Mouse (Mus musculus): ENCODE measurements around the gene Sec22c. TPM values are rescaled to one million over a fixed set of nuclear protein-coding genes. Genes with fewer than 3 reads are reported as not detected.

Sec22c gene
- polyA plus RNA-seq, 1 experiment: 4.7 TPM

DNA sequence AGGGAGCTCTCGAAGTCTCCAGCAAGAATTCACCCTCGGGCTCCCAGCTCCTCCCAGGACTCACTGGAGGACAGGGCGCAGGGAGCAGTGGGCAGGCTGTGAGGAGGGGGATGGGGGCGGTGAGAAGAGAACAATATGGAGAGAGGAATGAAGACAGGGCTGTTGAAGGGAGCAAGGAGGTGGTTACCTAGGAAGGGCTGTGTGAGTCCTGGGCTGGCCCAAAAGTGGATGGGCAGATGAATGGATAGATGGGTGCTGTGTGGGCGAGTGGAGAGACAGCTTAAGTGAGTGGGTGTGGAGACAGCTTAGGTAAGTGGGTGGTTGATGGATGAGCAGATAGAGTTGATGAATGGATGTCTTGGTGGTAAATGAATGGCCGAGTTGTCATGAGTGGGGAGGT is 41.8 kb downstream of the Sec22c start:
- DNase-seq (ENCODE audit: low read depth, low spot score): no peak
- 86% methylated on average over 6 of the region's 6 CpGs for whole genome bisulfite sequencing

DNA sequence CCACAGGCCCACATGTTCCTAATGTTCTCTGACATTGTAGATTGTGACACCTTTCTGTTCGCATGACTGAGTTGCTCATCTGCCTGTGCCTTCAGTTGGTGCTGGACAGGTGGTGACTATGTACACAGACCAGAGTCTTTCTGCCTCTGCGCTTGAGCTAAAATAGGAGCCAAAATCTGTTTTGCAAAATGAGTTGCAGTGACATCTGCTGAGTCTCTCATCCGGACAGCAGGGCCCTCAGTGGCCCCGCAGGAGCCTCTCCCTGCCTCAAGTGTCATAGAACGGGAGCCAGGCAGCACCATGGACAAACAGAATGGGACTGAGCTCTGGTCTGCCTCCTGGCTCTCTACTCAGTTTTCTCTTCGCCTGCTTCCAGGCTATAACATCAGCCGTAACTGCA is 45.5 kb downstream of the Sec22c start:
- no peak for DNase-seq (ENCODE audit: low read depth, low spot score)
- 82% methylated on average over 7 of the region's 7 CpGs for WGBS

DNA sequence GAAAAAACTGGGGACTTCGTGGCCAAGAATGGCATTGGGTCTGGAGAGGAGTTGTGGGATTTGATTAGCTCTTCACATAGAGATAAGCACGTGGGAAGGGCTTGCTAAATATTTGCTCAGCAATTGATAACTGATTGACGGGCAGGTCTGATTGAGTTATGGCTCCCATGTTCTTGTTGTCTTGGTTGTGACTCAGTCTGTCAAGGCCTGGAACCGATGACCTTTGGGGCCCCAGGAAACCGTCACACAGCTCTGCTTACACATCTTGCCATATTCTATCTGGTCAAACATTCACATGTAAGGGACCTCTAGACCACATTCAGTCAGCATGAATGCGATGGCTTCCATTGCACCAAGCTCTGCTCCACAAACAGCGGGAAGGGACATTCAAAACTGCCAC is 47.0 kb downstream of the Sec22c start:
- DNase-seq (ENCODE audit: low read depth, low spot score): no peak
- 42% methylated on average over 7 of the region's 7 CpGs for WGBS

DNA sequence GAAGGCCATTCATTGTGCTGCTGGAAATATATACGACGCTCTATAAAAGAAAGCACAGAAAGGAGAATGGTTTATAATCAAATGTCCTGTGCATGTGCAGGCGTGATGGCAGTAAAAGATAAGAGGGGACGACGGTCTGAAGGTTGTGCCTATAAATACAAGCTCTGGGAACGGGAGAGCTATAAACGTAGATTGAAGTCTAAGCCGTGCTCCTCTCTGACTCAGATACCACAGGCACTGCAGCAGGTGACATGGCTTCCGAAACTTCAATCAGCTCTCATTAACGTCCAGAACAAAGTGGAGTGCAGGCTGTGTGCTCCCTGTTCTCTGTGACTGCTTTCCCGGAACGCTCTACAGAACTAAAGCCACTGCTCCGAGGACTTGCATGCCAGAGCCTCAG is 48.1 kb downstream of the Sec22c start:
- WGBS: 14% methylated on average over 13 of the region's 13 CpGs
- DNase-seq (ENCODE audit: low read depth, low spot score): no peak

DNA sequence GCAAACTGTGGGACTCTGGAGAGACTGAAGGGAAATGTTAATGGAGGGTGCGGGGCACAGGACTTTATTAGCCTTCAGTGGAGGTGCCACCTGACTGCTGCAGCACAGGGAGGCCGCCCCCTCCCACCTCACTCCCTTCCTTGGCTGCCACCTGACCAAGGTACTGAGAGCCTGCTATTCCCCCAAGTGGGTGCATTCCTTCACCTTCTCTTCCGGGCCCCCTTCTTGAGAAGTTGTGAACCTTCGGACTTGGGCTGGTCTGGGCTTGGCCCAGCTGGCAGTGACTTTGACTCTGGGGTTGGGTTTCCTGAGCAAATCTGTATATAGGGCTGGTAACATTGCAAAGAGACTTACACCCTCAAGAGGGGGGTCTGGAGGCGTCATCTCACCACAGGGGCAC is 49.0 kb downstream of the Sec22c start:
- 31% methylated on average over 5 of the region's 5 CpGs for WGBS
- no peak for DNase-seq (ENCODE audit: low read depth, low spot score)

DNA sequence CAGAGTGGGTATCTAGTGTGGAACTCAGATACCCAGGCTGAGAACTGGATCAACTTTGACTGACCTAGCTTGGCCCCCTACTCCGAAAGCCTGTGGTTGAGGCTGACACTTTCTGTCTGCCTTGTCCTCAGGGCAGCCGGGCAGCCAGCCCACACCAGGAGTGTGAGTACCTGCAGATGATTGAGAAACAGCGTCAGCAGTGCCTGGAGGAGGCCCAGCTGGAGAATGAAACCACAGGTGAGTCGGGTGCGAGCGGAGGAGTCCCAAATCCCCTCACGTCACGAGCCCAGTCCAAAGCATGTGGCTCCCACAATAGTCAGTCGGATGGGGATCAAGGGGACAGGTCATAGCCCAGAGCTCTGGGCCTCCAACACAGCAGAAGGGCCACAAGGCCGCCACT is 51.6 kb downstream of the Sec22c start:
- no peak for DNase-seq (ENCODE audit: low read depth, low spot score)
- 79% methylated on average over 10 of the region's 10 CpGs for WGBS

DNA sequence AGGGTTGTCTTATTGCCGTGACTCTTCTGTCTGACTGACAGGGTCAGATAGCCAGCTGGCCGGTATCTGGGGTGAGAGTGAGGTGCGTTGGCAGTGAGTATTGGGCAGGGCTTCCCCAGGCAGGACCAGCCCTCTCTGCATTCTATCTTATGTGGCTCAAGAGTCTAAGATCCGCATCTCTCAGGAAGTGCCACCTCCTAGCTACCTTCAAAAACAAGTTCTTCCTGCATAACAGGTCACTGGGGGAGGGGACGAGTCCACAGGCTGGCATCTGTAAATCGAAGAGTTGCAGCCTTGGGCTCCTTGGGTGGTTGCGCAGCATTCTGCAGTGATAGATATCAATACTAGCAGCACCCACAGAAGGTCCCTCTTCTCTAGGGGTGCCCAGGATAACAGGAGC is 58.3 kb downstream of the Sec22c start:
- WGBS: 24% methylated on average over 7 of the region's 7 CpGs
- no peak for DNase-seq (ENCODE audit: low read depth, low spot score)

DNA sequence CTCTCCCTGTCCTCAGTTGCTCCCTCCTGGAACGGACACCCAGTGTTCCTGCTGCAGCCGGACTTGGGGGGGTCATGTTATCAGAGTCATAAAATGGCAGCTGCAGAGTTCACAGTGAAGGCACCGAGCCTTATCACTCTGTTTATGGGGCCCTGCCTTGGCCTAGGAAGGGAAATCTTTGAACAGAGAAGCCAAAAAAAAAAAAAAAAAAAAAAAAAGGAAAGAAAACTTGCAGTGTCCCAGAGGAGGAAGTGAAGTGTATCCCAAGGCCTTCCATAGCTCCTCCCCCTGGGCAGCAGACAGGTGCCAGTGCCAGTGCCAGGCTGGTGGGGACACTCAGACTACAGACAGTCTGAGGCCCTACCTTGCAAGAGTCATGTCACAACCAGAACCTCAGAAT is 60.4 kb downstream of the Sec22c start:
- 19% methylated on average over 3 of the region's 3 CpGs for WGBS
- DNase-seq (ENCODE audit: low read depth, low spot score): no peak

DNA sequence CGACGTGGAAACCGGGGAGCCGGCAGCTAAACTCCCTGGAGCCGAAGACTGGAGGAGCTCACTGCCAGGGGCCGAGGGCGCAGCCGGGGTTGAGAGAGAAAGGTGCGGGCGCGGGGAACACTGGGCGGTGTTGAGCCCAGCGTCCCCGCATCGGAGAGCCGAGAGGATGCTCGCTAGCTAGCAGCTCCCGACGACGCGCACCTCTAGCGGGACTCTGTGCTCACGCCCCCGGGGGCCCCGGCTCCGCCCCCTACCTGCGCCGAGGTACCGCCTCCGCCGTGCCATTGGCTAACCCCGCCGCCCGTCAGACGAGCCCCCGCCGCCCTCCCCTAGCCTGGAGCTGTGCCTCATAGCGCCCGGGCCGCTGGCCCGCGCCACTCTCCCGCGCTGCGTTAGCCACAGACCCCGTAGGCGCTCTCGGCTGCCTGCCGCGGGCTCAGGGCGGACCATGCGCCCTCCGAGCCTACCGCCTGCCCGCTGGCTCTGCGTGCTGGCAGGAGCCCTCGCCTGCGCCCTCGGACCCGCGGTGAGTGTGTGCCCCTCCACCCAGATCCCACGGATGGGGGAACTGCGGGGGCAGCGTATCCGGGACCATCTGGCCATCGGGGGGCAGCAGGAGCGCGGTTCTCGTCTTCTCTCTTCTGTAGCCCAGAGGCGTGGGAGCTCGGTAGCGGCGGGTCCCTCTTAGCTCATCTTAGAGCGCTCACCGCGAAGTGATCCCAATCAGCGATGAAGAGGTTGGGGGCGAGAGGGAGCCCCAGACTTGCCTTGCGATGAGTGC is 62.7 kb downstream of the Sec22c start, which contains the start of gene Vipr1:
Gene Vipr1, plus strand, starts transcription at position 316 of the 781 bp plus-strand sequence.
- WGBS: 1% methylated on average over 79 of the region's 79 CpGs
- DNase-seq (ENCODE audit: low read depth, low spot score): no peak

DNA sequence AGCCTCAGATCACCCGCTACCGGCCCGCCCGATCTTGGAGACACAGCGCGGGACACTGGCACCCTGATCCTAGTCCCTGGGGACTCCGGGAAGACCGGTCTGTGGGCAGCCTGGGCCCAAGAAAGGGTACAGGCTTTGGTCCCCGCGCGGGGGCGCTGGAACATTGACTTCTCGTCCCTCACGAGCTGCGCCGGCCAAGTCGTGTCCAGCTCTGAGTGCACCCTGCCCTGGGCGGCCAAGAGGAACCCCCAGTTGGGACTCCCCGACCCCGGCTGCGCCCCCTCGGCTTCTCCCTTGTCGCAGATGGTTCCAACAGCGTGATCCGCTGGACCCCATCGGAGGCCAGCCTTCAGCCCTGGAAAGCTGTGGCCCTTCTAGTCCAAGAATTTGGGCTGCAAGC is 63.3 kb downstream of the Sec22c start, which contains the start of gene Lyzl4:
Gene Lyzl4, minus strand, starts transcription at position 96 of the 400 bp plus-strand sequence.
- no peak for DNase-seq (ENCODE audit: low read depth, low spot score)
- 0% methylated on average over 26 of the region's 26 CpGs for WGBS

DNA sequence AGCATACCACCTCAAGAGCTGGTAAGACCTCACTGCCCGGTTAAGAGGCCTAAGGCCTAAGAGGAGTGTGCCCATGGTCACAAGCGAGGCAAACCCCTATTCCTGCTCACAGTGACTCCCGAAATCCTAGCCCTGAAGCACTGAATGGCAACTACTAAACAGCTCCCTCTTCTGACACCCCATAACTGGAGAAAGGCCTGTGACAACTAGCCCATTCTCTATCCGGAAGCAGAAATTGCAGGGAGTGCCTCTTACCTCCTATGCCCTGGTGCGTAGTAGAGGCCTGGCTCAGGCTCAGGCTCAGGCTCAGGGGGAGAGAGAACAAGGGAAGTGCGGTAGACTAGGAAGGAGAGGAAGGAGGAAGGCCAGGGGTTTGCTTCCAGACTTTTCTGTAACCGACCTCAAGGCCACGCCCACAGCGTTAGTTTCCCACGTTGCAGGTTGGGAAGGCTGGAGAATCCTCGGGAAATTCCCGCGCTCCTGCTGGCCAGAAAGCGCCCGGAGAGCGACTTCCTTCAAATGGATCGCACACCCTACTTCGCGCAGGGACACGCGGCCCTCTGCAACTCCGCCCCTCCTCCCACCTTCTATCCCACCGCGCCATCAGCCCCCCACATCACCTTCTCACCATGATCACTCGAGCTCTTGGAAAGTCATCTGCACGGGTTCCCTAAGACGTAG is 63.9 kb downstream of the Sec22c start:
- DNase-seq (ENCODE audit: low read depth, low spot score): no peak

DNA sequence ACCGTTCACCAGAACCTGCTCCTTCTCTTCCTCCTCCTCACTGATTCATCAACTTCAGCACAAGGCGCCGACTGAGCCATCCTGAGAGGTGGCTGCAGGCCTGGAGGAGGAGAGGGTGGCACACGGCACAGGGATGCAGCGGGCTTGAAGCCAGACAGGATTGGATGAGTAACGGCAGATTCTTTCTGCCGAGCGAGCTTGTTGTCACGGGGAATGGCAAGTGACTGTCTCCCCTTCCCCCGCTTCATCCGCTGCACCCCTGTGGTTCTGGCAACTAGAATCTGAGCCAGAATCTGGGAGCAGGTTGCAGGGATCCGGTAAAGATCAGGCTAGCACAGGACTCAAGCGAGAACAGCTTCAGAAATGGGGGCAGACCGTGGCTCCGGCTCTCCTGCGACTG is 65.5 kb downstream of the Sec22c start:
- WGBS: 80% methylated on average over 16 of the region's 16 CpGs
- DNase-seq (ENCODE audit: low read depth, low spot score): no peak

More for the DNA sequence above, 63.9 kb downstream of the Sec22c start:
- WGBS: 6% methylated on average over 27 of the region's 27 CpGs

DNA sequence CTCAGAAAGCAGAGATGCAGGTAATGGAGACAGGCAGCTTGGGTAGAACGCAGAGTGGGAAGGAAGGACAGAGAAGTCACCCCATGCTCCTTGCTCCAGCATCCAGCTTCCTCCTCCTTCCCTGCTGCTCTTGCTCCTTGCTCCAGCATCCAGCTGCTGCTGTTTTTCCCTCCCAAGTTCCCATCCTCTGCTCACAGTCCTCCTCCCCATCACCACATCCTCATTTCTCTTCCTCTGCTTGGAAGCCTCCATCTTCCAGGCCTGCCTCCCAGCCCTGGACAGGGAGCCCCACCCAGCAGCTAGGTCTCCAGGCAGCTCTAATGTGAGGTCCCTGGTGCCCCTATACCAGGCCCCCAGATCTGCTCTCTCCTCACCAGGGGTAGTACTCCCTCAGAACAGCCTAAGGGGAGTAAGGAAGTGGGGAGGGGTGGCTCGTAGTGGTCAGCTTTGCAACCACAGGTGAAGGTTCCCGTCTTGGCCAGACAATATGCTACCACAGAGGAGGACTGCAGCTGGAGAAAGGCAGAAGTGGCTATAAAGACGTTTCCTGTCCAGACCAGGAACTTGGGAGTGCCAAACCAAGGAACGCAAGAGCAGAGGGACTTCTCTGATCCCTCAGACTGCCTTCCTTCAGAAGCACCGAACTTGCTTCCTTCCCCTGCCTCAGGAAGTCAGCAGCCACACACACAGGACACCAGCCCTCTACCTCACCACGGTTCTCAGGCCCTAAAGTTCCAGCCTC is 69.3 kb downstream of the Sec22c start:
- 29% methylated on average over 7 of the region's 7 CpGs for WGBS
- DNase-seq (ENCODE audit: low read depth, low spot score): no peak

DNA sequence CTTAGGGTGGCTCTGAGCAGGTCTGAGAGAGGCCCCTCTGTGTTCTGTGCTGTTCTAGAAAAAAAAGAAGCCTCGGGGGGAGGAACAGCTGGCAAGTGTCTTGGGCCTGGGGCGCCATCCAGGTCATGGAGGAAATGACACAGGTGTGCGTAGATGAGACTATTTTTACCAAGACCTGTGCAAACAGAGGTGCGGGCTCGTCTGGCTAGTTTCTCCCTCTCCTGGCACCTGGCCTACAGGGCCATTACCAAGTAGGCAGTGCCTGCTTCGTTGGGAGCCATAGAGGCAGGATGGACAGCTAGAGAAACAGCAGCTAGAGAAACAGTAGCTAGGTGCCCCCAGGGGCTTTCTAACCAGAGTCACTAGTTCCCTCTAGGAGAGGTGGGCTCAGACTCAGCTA is 72.0 kb downstream of the Sec22c start:
- DNase-seq (ENCODE audit: low read depth, low spot score): no peak
- 20% methylated on average over 6 of the region's 6 CpGs for WGBS

DNA sequence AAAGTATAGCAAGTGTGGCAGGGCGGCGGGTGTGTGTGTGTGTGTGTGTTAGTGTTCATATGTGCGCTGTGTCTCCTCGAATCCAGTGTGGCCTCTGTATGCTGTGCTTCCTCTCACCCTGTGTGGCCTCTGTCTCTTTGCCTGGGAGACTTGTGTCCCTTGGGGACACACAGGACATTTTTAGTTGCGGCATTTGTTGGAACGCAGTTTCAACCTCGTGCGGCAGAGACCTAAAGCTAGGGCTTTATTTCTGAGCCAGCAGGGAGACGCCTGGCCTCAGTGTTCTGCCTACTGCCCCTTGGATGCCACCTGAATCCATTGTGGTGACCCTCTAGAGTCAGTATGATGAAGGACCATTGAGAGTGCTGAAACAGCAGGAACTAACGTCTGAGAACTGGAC is 72.4 kb downstream of the Sec22c start:
- no peak for DNase-seq (ENCODE audit: low read depth, low spot score)
- 80% methylated on average over 10 of the region's 10 CpGs for WGBS

DNA sequence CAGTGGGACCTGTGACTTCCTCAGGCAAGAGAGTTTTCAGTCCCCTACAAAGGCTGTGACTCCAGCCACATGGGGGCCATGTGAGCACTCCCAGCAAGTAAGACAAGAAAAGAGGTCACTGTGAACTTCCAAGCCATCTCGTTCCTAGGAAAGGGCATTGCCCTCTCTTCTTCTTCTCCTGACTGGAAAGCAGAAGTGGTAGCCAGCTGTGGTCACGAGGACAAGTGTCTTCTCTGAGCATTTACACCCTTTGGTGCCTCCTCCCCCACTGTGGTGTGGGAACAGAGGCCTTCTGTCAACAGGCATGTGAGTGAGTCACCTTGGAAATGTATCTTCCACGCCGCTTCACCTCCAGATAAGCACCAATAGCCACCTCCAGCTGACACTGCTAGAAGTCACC is 73.3 kb downstream of the Sec22c start:
- no peak for DNase-seq (ENCODE audit: low read depth, low spot score)
- 26% methylated on average over 4 of the region's 4 CpGs for WGBS

DNA sequence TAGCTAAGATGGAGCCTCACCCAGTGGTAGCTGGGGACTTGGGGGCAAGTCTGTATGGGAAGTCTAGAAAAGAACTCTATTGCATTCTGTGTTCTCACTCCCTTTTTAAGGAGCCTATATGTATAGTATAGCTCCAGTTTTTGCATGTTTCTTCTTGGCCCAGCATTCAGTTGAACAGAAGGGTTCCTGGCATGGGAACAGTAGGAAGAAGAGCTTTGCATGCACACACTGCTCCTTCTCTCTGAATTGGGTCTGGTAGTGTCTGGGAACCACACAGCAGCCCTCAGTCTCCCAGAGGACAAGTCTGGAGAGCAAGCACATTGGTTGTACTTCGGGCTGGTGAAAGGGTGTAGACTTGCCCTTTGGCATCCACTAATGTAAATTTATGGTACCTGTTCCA is 74.7 kb downstream of the Sec22c start:
- WGBS: 14% methylated on average over 1 of the region's 1 CpGs
- DNase-seq (ENCODE audit: low read depth, low spot score): no peak

All from large intestine, adult 2 months (tissue).